Mouse (Mus musculus) cerebellum, adult 9-10 months (tissue): ENCODE data around the gene Zfp600.
"Not testable (repeated sequence)": the region's sequence is repeated elsewhere in the genome, so short reads cannot be mapped to it uniquely, and the experiment has no call there.

Source experiments
- DNase-seq: peaks from one replicate; pipeline ENCODE4 v3.0.0; 2022

The Zfp600 gene

DNA sequence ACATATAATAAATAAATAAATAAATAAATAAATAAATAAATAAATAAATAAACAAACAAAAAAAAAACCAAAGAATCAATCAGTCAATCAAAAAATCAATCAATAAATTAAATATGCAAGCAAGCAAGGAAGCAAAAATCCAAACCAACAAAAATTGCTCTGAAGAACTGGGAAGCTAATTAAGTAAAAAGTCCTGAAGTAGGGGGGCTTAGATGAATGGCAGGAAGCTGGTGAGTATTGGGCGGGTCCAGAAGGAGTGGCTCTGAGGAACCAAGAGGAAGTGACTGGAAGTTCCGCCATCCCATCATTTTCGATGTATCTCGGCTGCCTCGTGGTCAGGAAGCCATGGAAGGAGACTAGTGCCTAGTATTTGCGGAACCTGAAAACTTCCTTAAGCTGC is at the start of gene Zfp600:
Zfp600 (plus strand) TSS at position 301 of the 400 bp plus-strand sequence.
- not testable (repeated sequence) for DNase-seq

DNA sequence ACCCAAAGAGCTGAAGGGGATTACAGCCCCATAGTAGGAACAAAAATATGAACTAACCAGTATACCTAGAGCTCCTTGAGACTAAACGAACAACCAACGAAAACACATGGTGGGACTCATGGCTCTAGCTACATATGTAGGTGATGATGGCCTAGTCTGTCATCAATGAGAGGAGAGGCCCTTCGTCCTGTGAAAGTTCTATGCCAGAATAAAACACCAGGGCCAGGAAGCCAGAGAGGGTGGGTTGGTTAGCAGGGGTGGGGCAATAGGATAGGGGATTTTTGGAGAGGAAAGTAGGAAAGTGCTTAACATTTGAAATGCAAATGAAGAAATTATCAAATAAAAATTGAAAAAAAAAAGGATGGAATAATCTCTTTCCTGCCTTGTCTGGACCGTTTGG is 6.3 kb downstream of the Zfp600 start:
- not testable (repeated sequence) for DNase-seq

- DNase-seq: not testable (repeated sequence)
These were observed 10.7 kb downstream of the Zfp600 start for GRCm38 (mm10) chr4:146167202-146167832.

- DNase-seq: not testable (repeated sequence)
These were observed 11.4 kb downstream of the Zfp600 start for GRCm38 (mm10) chr4:146167879-146168532.

GRCm38 (mm10) chr4:146168730-146169215 is 12.1 kb downstream of the Zfp600 start:
- DNase-seq: not testable (repeated sequence)

- DNase-seq: not testable (repeated sequence)
These were observed 17.0 kb downstream of the Zfp600 start for GRCm38 (mm10) chr4:146173378-146174226.

GRCm38 (mm10) chr4:146204357-146204756 is 47.7 kb downstream of the Zfp600 start:
- DNase-seq: not testable (repeated sequence)

- not testable (repeated sequence) for DNase-seq
These were observed 82.9 kb downstream of the Zfp600 start for GRCm38 (mm10) chr4:146239252-146240244.

DNA sequence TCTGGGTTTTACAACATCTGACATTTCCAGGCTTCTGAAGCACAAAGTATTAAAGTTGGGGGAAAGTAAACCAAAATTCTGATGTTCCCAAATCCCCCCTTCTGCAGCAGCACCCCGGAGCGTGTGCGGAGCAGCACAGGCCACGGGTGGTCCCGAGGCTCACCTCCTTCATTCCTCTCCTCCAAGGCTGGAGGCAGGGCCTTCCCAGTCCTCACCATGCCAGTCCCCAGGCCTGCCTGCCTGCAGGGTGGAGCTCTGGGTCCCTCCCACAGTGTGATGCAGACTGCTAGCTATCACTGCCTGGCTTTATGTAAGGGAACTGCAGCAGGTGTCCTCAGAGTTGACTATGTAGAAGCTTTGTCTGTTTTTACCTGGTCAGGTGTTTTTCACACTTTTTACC is 85.5 kb downstream of the Zfp600 start:
- DNase-seq: not testable (repeated sequence)
